Mouse (Mus musculus) ES-E14 (cell line): ENCODE data around the gene Hoxc13. TPM values are rescaled to one million over a fixed set of nuclear protein-coding genes. Genes with fewer than 3 reads are reported as not detected.
A peak's percentile ranks its signal among the peaks of the same experiment; 100 is the strongest.

Experiments used
- DNase-seq: peaks from one replicate; pipeline ENCODE4 v3.0.0-alpha.2; 2013; ENCODE audit warnings: low read depth, low spot score
- H3K27ac ChIP-seq: 2 replicates; pipeline ENCODE4 v1.5.1; 2012; ENCODE audit warnings: low read depth, mild to moderate bottlenecking, low read length, moderate library complexity, mixed read lengths; ENCODE audit not compliant: poor library complexity, insufficient read depth, severe bottlenecking
- H3K36me3 ChIP-seq: 2 replicates; pipeline ENCODE4 v1.6.1; 2012; ENCODE audit warnings: mild to moderate bottlenecking, low read length, moderate library complexity, mixed read lengths; ENCODE audit not compliant: control insufficient read depth, poor library complexity, insufficient read depth, severe bottlenecking
- H3K4me1 ChIP-seq, 2 experiments: fragments of 150-350 bp in 1 of 2; sonication (generic) in 1 of 2; 2 replicates each; pipeline ENCODE4 v1.6.1; 2012; ENCODE audit warnings: low read length in 2 of 2, mild to moderate bottlenecking in 1 of 2, mixed read lengths in 1 of 2; ENCODE audit not compliant: control insufficient read depth in 2 of 2, insufficient read depth in 2 of 2, poor library complexity in 1 of 2
- H3K4me3 ChIP-seq, 2 experiments: fragments of 150-350 bp in 1 of 2; sonication (generic) in 1 of 2; 2 replicates each; pipeline ENCODE4 v1.5.1; 2012; ENCODE audit warnings: low read length in 2 of 2, low read depth in 1 of 2, mild to moderate bottlenecking in 1 of 2, mixed read lengths in 1 of 2; ENCODE audit not compliant: insufficient read depth in 1 of 2, poor library complexity in 1 of 2, severe bottlenecking in 1 of 2
- H3K9ac ChIP-seq: 2 replicates; pipeline ENCODE4 v1.6.1; 2012; ENCODE audit warnings: low read depth, mild to moderate bottlenecking, low read length, mixed read lengths; ENCODE audit not compliant: poor library complexity, insufficient read depth, severe bottlenecking
- H3K9me3 ChIP-seq: fragments of 150-350 bp; sonication (generic); 2 replicates; pipeline ENCODE4 v1.6.1; 2012; ENCODE audit warnings: low read depth, mild to moderate bottlenecking, low read length; ENCODE audit not compliant: control insufficient read depth, insufficient read depth
- CHD2 ChIP-seq: IDR thresholded peaks from 2 replicates; pipeline ENCODE4 v1.6.1; 2014; ENCODE audit warnings: mild to moderate bottlenecking, low read depth, low read length, inconsistent platforms
- HCFC1 ChIP-seq: IDR thresholded peaks from 2 replicates; pipeline ENCODE4 v1.6.1; 2012; ENCODE audit warnings: low read length, inconsistent platforms, borderline replicate concordance; ENCODE audit not compliant: insufficient read depth
- MAFK ChIP-seq: IDR thresholded peaks from 2 replicates; pipeline ENCODE4 v1.6.1; 2014; ENCODE audit warnings: mild to moderate bottlenecking, low read depth, low read length, inconsistent platforms; ENCODE audit not compliant: insufficient read depth
- ZC3H11A ChIP-seq: IDR thresholded peaks from 2 replicates; pipeline ENCODE4 v1.6.1; 2012; ENCODE audit warnings: low read depth, mild to moderate bottlenecking, inconsistent platforms, low read length, borderline replicate concordance
- ZNF384 ChIP-seq: IDR thresholded peaks from 2 replicates; pipeline ENCODE4 v1.6.1; 2012; ENCODE audit warnings: low read depth, low read length, inconsistent platforms
- in situ Hi-C, 2 experiments: fragments of 600-800 bp; cut with MboI; formaldehyde crosslinking; loops; one replicate each; pipeline ENCODE4 v1.15.1; 2025; ENCODE audit warnings: low sequenced_read_pairs in 2 of 2, inconsistent platforms in 1 of 2; ENCODE audit not compliant: unreplicated experiment in 2 of 2
- total RNA-seq: library from RNA; depleted of rRNA; stranded (reverse); fragments of 300-350 nt; gene quantifications from 2 replicates; pipeline ENCODE4 v1.2.3, GENCODE M21; 2012; rRNA removed

Hoxc13 gene
- total RNA-seq, 1 experiment = 0.94 TPM

- peaks cover 0 to 6% of the 10 kb centered on the region in 2 experiments; a peak in 1 of 4 replicates for H3K4me1 ChIP-seq
- no peak overlapping the region for H3K27ac ChIP-seq
- H3K4me3 ChIP-seq = peak overlapping the region; percentile 2 to 18; a peak in 2 of 4 replicates
- in situ Hi-C loops = loop anchor here in 1 of 2 experiments (25.0 kb wide), 1 partner anchor 335 kb away; the partner anchor contains the start of gene Gpr84
- DNase-seq = no peak
- no peak overlapping the region for H3K9ac ChIP-seq
- H3K9me3 ChIP-seq = no peaks in the 10 kb centered on the region
- TF ChIP-seq MAFK (no peak), CHD2 (no peak), HCFC1 (no peak), ZNF384 (no peak), ZC3H11A (no peak)
- H3K36me3 ChIP-seq = no peaks in the 10 kb centered on the region
Measured at GRCm38 (mm10) chr15:102976631-102977422, 55.9 kb downstream of the Hoxc13 start.

DNA sequence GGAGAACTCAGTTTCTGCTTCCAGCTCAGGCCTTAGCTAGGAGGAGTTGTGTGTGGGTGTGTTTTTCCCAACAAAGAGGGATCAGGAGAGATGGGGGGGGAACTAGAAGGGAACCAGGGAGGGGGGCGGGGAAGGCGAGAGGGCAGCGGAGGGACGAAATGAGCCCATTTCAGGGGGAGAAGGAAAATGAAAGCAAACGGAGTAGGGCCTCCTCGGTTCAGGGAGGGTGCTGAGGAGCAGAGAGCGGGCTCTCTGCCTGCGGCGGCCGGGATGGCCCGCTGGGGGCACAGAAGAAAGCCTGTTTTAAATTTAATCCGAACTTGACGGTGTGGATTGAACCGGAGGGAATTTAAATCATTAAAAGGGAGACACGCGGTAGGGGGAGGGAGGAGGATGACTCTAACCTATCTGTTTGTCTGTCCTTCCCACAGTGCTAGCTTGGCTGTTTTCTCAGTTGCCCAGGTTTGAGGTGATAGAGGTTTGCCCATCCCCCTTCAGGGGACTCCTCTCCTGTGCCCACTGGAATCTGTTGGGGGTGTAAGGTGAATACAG, 56.6 kb downstream of the Hoxc13 start:
- in situ Hi-C loops = loop anchor here in 1 of 2 experiments (25.0 kb wide), 1 partner anchor 335 kb away; the partner anchor contains the start of gene Gpr84
- TF ChIP-seq ZNF384 (no peak), CHD2 (no peak)
- Histone ChIP-seq H3K4me1 (peaks cover 0 to 6% of the 10 kb centered on the region in 2 experiments; a peak in 1 of 4 replicates), H3K9ac (no peak overlapping the region), H3K4me3 (peak overlapping the region in 1 of 2 experiments; percentile 18; a peak in 1 of 4 replicates), H3K9me3 (no peaks in the 10 kb centered on the region), H3K27ac (no peak overlapping the region), H3K36me3 (no peaks in the 10 kb centered on the region)
- DNase-seq = no peak

Other genes with a start within 250 kb of the Hoxc13 start
- 448 and 519 TPM in 2 replicates for gene Atp5g2, start 248.8 kb upstream of the Hoxc13 start, total RNA-seq
- gene Calcoco1, start 198.9 kb upstream of the Hoxc13 start, total RNA-seq = 24.6 and 25.0 TPM in 2 replicates
- gene Hoxc12, start 15.7 kb downstream of the Hoxc13 start, total RNA-seq = 0.85 and 1.9 TPM in 2 replicates
- gene Hoxc11, start 33.3 kb downstream of the Hoxc13 start, total RNA-seq = not detected in 2 replicates
- gene Hoxc10, start 45.7 kb downstream of the Hoxc13 start, total RNA-seq = 0.58 TPM in 1 of 2 replicates, not detected in the other
- gene Hoxc5, start 46.3 kb downstream of the Hoxc13 start, total RNA-seq = 0.22 TPM in 1 of 2 replicates, not detected in the other
- 0.54 TPM in 1 of 2 replicates, not detected in the other for gene Hoxc9, start 55.3 kb downstream of the Hoxc13 start, total RNA-seq
- 0.22 TPM in 1 of 2 replicates, not detected in the other for gene Hoxc8, start 69.5 kb downstream of the Hoxc13 start, total RNA-seq
- gene Hoxc6, start 77.2 kb downstream of the Hoxc13 start, total RNA-seq = 0.32 and 0.58 TPM in 2 replicates
- 0.31 TPM in 1 of 2 replicates, not detected in the other for gene Hoxc4, start 97.8 kb downstream of the Hoxc13 start, total RNA-seq
- 7.1 and 10.6 TPM in 2 replicates for gene Smug1, start 246.0 kb downstream of the Hoxc13 start, total RNA-seq